Mouse (Mus musculus) forelimb bud, embryonic 11.5 days (tissue): ENCODE results near the gene Olfr1211.

ENCODE experiments used
- DNase-seq: peaks from one replicate; pipeline ENCODE4 v3.0.0-alpha.2; 2012; ENCODE audit warnings: low read depth, low spot score

Olfr1211 gene

GRCm38 (mm10) chr2:88938011-88938410, at the start of gene Olfr1211:
Gene Olfr1211, minus strand, starts transcription at chr2:88938111.
- DNase-seq: no peak

GRCm38 (mm10) chr2:88980181-88980580, 42.3 kb upstream of the Olfr1211 start, which contains the start of gene Gm13762:
Gene Gm13762, minus strand, starts transcription at chr2:88980281.
- DNase-seq: no peak

- no peak for DNase-seq
These were observed 15.8 kb upstream of the Olfr1211 start, which contains the start of gene Olfr1212 for GRCm38 (mm10) chr2:88953669-88954068. Gene Olfr1212, plus strand, starts transcription at chr2:88953969.

- no peak for DNase-seq
These were observed 22.9 kb downstream of the Olfr1211 start, which contains the start of gene Olfr1209 for GRCm38 (mm10) chr2:88915057-88915456. Gene Olfr1209, minus strand, starts transcription at chr2:88915157.

GRCm38 (mm10) chr2:88902211-88902610, 35.7 kb downstream of the Olfr1211 start, which contains the start of gene Olfr1208:
Gene Olfr1208, minus strand, starts transcription at chr2:88902311.
- no peak for DNase-seq
